Mouse (Mus musculus): ENCODE measurements around the gene Pla2g2f.

DNA sequence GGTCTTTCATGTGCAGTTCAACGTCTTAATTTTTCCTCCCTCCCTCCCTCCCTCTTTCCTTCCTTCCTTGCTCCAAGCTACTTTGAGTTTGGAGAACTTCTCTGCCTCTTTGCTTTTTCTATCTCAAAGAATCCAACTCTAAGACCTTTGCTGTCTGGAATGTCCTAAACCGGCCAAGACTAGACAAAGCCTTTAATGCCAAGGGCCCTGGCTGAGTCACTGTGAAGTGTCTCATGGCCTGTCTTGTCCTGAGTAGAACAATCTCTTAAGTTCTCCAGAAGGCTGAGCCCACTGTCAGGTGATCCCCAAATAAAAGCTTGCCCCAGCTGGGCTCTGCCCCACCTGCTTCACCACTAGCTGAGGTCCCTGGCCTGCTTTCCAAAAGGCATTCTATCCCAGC, 55.4 kb downstream of the Pla2g2f start:
- TF ChIP-seq MAFK (IDR thresholded peaks at IDR 0.05; ENCODE audit: insufficient read depth, low read depth, low read length) = no peak
- no peak for TF ChIP-seq CHD2 (IDR thresholded peaks at IDR 0.05; ENCODE audit: low read depth, low read length)
